Mouse (Mus musculus): Measurements from ENCODE around the gene Mgll. TPM values are rescaled to one million over a fixed set of nuclear protein-coding genes. Genes with fewer than 3 reads are reported as not detected.

Mgll gene
- polyA plus RNA-seq, 1 experiment = 57.9 TPM

DNA sequence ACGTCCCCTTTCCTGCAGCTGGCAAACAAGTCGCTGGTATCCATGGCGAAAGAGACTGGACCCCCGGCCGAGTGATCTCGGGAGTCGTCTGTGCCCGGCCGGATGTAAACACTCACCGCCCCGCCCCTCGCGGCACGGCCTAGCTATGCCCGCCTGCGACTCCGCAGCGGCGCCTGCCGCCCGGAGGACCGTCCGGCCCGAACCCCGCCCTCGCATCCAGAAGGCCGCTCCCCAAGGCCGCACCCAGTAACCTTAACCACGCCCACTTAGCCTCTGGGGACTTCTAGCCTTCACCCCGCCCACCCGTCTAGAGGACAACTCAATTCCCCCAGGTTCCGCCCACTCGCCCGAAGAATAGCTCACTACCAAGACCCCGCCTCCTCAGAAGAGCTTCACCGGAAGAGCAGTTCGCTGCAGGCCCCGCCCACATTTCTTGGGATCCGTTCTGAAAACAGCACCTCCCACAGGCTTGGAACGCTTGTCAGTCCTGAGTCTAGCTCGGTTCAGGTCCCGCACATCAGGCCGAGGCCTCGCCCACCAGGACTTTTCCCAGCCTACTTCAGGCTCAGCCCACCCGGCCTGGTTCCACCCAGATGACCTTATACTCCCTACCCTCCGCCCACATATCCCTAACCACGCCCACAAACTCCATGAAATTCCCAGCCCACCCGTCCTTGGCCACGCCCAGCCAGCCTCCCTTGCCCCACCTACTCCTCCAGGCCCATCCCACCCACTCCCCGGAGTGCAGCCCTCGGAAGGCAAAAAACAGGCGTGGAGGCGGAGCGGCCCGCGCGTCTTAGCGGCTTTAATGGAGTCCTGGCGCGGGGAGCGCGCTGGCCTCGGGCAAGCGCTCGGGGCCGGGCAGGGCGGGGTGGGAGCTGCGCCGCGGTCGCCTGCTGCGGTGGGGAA is 117.8 kb downstream of the Mgll start, which contains the start of gene Abtb1:
Gene Abtb1, minus strand, starts transcription at position 204 of the 909 bp plus-strand sequence.
- peak within 1 kb of the TSS; percentile 96 for H3K27ac ChIP-seq (ENCODE audit: control insufficient read depth, insufficient read depth, low read depth, low read length, poor library complexity)
- H3K4me3 ChIP-seq (replicated peaks; ENCODE audit: control insufficient read depth, low read depth, low read length) = peak within 1 kb of the TSS; percentile 95
- peaks cover 2% of the 10 kb centered on the region for H3K4me1 ChIP-seq (ENCODE audit: control insufficient read depth, insufficient read depth, low read length)
- TF ChIP-seq CTCF (IDR thresholded peaks at IDR 0.05; ENCODE audit: control insufficient read depth, insufficient read depth, low read length) (peak; percentile 60), POLR2A (IDR thresholded peaks at IDR 0.05; ENCODE audit: borderline replicate concordance, control insufficient read depth, low read depth, low read length) (peak; percentile 69; the same call in 1 of the 2 replicates)
- WGBS = under 1% methylated on average over 72 of the region's 72 CpGs

DNA sequence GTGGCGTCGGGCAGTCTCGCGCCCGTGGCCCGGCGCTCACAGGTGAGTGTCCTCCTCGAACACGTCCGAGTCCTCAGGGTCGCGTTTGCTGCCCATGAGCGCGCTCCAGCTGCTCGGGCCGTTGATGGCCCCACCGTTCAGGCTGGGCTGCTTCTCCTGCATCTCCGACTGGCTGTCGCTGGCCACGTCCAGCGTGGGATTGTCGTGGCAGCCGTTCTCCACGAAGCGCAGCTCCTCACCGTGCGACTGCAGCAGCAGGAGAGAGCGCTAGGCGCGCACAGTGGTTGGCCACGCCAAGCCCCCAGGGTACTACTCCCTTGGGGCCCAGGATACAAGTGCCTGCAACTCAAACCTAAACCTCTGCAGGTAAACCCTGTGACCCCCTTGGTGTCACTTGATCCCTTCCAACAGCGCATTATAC is 118.5 kb downstream of the Mgll start:
- Histone ChIP-seq H3K4me1 (ENCODE audit: control insufficient read depth, insufficient read depth, low read length) (peaks cover 2% of the 10 kb centered on the region), H3K4me3 (replicated peaks; ENCODE audit: control insufficient read depth, low read depth, low read length) (peak overlapping the region; percentile 59), H3K27ac (ENCODE audit: control insufficient read depth, insufficient read depth, low read depth, low read length, poor library complexity) (peak overlapping the region; percentile 96)
- 3% methylated on average over 30 of the region's 32 CpGs for WGBS
- TF ChIP-seq POLR2A (IDR thresholded peaks at IDR 0.05; ENCODE audit: borderline replicate concordance, control insufficient read depth, low read depth, low read length) = no peak
- TF ChIP-seq CTCF (IDR thresholded peaks at IDR 0.05; ENCODE audit: control insufficient read depth, insufficient read depth, low read length) = 0 out of 2 replicates have a peak, but pooled peaks have one; percentile 2

DNA sequence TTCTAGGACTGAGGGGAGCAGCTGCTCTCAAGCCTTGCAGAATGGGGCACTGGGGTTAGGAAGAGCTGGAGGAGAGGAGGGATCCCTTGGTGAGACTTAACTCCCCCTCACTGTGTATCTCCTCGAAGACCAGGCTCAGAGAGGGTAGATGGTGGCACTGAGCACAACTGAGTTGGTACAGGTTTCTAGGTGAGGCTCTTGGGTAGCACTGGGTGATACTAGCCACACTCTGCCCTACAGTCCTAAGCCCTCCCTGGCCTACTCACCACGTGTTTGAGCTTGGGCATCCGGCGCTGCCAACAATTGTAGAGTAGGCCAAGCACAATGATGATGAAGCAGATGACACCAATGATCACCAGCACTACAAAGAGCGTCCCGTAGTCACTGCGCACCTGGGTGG is 119.0 kb downstream of the Mgll start:
- WGBS = 77% methylated on average over 7 of the region's 7 CpGs
- Histone ChIP-seq H3K27ac (ENCODE audit: control insufficient read depth, insufficient read depth, low read depth, low read length, poor library complexity) (no peak overlapping the region), H3K4me3 (replicated peaks; ENCODE audit: control insufficient read depth, low read depth, low read length) (no peak overlapping the region), H3K4me1 (ENCODE audit: control insufficient read depth, insufficient read depth, low read length) (peaks cover 1% of the 10 kb centered on the region)
- TF ChIP-seq CTCF (IDR thresholded peaks at IDR 0.05; ENCODE audit: control insufficient read depth, insufficient read depth, low read length) (no peak), POLR2A (IDR thresholded peaks at IDR 0.05; ENCODE audit: borderline replicate concordance, control insufficient read depth, low read depth, low read length) (no peak)

DNA sequence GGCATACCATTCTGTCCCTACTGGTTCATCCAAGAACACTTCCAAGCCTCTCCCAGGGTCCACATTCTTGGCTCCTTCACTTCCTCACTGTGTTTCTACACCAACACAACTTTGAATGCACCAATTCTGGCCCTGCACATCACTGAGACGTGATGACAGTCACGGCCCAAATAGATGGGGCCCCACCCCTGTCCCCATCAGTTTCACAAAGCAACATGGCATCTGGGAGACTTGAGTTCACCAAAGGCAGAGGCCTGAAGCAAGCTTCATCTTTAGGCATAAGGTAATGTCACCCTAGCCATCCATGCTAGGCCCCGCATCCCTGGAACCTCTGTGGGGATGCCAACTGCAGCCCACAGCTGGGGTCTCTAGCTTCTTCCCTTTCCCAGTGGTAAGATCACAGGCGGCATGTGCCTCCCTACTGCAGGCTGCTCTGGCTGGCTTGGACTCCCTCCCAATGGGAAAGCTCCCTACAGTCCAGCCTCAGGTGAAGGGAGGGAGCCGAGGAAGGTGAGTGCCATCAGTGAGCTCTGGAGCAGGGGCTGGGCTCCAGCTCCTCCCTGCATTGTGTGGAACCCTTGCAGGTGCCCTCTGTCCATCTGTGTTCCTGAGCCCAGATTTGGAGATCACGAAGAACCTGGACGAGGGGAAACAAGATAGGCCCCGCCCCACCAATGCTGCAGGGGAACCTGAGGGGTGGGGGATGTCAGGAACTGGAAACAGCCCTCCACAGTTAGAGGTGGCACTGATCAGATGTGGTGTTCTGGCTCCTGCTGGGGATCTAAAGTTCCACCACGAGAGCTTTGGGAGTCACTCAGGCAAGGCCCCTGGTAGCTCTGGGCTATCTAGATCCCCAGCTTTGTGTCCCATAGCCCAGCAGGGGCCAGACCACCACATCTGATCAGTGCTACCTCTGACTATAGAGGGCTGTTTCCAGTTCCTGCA is 119.8 kb downstream of the Mgll start:
- Histone ChIP-seq H3K4me3 (replicated peaks; ENCODE audit: control insufficient read depth, low read depth, low read length) (no peak overlapping the region), H3K27ac (ENCODE audit: control insufficient read depth, insufficient read depth, low read depth, low read length, poor library complexity) (no peak overlapping the region), H3K4me1 (ENCODE audit: control insufficient read depth, insufficient read depth, low read length) (peaks cover 1% of the 10 kb centered on the region)
- 85% methylated on average over 9 of the region's 9 CpGs for WGBS
- no peak for TF ChIP-seq CTCF (IDR thresholded peaks at IDR 0.05; ENCODE audit: control insufficient read depth, insufficient read depth, low read length)

DNA sequence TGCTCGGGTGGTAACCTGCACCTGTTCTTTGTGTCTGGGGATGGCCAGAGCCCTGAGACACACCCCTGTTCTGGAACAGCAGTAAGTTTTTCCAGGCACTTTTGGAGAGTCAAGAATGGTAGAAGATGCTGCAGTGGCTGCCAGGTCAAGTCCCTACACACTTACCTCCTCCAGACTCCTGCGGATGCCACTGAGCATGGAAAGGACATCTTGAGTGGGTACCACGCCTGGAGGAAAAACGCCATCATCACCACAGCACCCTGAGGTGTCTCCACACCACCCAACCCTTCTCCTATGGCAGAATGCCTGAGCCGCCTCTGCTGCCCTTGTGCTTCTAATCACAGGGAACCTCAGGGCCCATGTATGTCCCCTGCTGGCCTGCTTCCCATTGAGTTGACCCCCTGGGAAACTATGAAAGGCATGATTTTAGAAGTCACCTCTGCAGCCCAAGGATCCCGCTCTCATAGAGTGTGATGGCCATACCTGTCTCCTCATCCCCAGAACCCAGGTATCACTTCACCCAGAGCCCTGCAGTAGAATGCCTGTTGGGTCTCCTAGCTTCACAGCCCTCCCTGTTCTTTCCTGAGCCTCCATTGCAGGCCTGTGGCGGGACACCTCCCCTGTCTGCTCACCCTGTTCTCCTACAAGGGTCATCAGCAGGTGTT is 120.8 kb downstream of the Mgll start:
- no peak for TF ChIP-seq POLR2A (IDR thresholded peaks at IDR 0.05; ENCODE audit: borderline replicate concordance, control insufficient read depth, low read depth, low read length)
- TF ChIP-seq CTCF (IDR thresholded peaks at IDR 0.05; ENCODE audit: control insufficient read depth, insufficient read depth, low read length) = no peak
- Histone ChIP-seq H3K27ac (ENCODE audit: control insufficient read depth, insufficient read depth, low read depth, low read length, poor library complexity) (no peak overlapping the region), H3K4me3 (replicated peaks; ENCODE audit: control insufficient read depth, low read depth, low read length) (no peak overlapping the region), H3K4me1 (ENCODE audit: control insufficient read depth, insufficient read depth, low read length) (peaks cover 1% of the 10 kb centered on the region)
- WGBS = 83% methylated on average over 7 of the region's 7 CpGs

DNA sequence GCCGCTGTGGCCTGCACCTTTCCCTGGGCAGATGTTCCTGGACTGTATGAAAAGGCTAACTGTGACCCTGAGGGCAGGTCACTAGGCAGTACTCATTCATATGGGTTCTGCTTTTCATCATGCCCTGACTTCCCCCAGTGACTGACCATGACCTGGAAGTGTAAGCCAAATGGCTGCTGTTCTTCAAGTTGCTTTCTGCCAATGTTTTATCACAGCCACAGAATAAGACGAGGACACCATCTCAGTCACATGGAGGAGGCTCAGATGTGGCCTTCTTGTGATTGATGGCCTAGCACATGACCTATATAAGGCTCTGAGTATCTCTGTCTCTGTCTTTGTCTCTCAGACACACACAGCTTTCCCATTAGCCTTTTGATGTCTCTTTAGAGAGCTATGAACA is 123.4 kb downstream of the Mgll start:
- Histone ChIP-seq H3K27ac (ENCODE audit: control insufficient read depth, insufficient read depth, low read depth, low read length, poor library complexity) (no peak overlapping the region), H3K4me1 (ENCODE audit: control insufficient read depth, insufficient read depth, low read length) (no peaks in the 10 kb centered on the region; the same call in 1 of the 2 replicates), H3K4me3 (replicated peaks; ENCODE audit: control insufficient read depth, low read depth, low read length) (no peak overlapping the region)
- 79% methylated on average over 2 of the region's 2 CpGs for WGBS
- TF ChIP-seq CTCF (IDR thresholded peaks at IDR 0.05; ENCODE audit: control insufficient read depth, insufficient read depth, low read length) = no peak
- no peak for TF ChIP-seq POLR2A (IDR thresholded peaks at IDR 0.05; ENCODE audit: borderline replicate concordance, control insufficient read depth, low read depth, low read length)

DNA sequence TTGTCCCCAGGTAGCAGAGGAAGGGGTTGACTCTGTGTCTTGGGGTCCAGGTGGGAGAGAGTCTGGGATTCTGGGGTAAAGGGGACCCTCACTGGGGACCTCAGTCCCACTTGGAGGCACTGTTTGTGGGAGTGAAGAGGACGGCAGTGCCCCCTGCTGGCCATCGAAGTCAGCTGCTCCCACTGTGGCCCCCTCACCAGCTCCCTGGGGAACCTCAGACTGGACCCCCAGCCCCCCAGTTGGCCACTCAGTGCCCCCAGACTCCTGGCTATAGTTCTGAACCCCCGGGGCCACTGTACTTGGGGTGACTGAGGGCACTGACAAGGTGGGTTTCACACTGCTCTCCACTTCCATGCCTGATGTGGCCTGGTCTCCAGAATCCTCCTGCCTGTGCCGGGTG is 125.1 kb downstream of the Mgll start:
- no peak for TF ChIP-seq POLR2A (IDR thresholded peaks at IDR 0.05; ENCODE audit: borderline replicate concordance, control insufficient read depth, low read depth, low read length)
- TF ChIP-seq CTCF (IDR thresholded peaks at IDR 0.05; ENCODE audit: control insufficient read depth, insufficient read depth, low read length) = peak; percentile 72
- Histone ChIP-seq H3K4me1 (ENCODE audit: control insufficient read depth, insufficient read depth, low read length) (no peaks in the 10 kb centered on the region), H3K27ac (ENCODE audit: control insufficient read depth, insufficient read depth, low read depth, low read length, poor library complexity) (no peak overlapping the region), H3K4me3 (replicated peaks; ENCODE audit: control insufficient read depth, low read depth, low read length) (no peak overlapping the region)
- 48% methylated on average over 4 of the region's 4 CpGs for WGBS
